Mouse (Mus musculus) neural tube, embryonic 15.5 days (tissue): ENCODE data around the gene Zfp644. TPM values are rescaled to one million over a fixed set of nuclear protein-coding genes. Genes with fewer than 3 reads are reported as not detected.
A peak's percentile ranks its signal among the peaks of the same experiment; 100 is the strongest.
"Not testable (repeated sequence)": the region's sequence is repeated elsewhere in the genome, so short reads cannot be mapped to it uniquely, and the experiment has no call there.

Experiments
- ATAC-seq: fragments of 200-750 bp; cut with Nextera tagmentation; 2 replicates; pipeline ENCODE4 v1.8.0; 2017; ENCODE audit warnings: mild to moderate bottlenecking, moderate TSS enrichment, moderate library complexity; ENCODE audit not compliant: low FRiP score
- H3K27ac ChIP-seq: fragments of 300-500 bp; sonication (generic); replicated peaks from 2 replicates; pipeline ENCODE4 v1.5.1; 2015; ENCODE audit warnings: mild to moderate bottlenecking, inconsistent platforms
- H3K27me3 ChIP-seq: fragments of 300-500 bp; sonication (generic); replicated peaks from 2 replicates; pipeline ENCODE4 v1.6.1; 2015; ENCODE audit warnings: inconsistent platforms
- H3K36me3 ChIP-seq: fragments of 300-500 bp; sonication (generic); 2 replicates; pipeline ENCODE4 v1.6.1; 2015; ENCODE audit warnings: inconsistent platforms
- H3K4me1 ChIP-seq: fragments of 300-500 bp; sonication (generic); 2 replicates; pipeline ENCODE4 v1.6.1; 2015; ENCODE audit warnings: inconsistent platforms
- H3K4me2 ChIP-seq: fragments of 300-500 bp; sonication (generic); 2 replicates; pipeline ENCODE4 v1.6.1; 2015; ENCODE audit warnings: inconsistent platforms, mild to moderate bottlenecking, moderate library complexity
- H3K4me3 ChIP-seq: fragments of 300-500 bp; sonication (generic); replicated peaks from 2 replicates; pipeline ENCODE4 v1.5.1; 2015; ENCODE audit warnings: mild to moderate bottlenecking, inconsistent platforms
- H3K9ac ChIP-seq: fragments of 300-500 bp; sonication (generic); replicated peaks from 2 replicates; pipeline ENCODE4 v1.6.1; 2015; ENCODE audit warnings: mild to moderate bottlenecking, inconsistent platforms
- H3K9me3 ChIP-seq: fragments of 300-500 bp; sonication (generic); replicated peaks from 2 replicates; pipeline ENCODE4 v1.6.1; 2016; ENCODE audit warnings: inconsistent platforms
- WGBS: fragments of 180-500 bp; shearing (Covaris S2); methylation state at CpG from one replicate; pipeline ENCODE4 v1.1.7; 2015; ENCODE audit warnings: mixed read lengths; 5-methylcytosine and 5-hydroxymethylcytosine counted together
- polyA plus RNA-seq: library from polyadenylated mRNA; unstranded; fragments of >200 nt; fragmentation: Nextera tagmentation; extraction: Ambion mirVana; gene quantifications from 2 replicates; pipeline ENCODE4 v1.2.1, GENCODE M21; 2015

Gene Zfp644
- polyA plus RNA-seq, 1 experiment from 2014 or later = 63.2 TPM

DNA sequence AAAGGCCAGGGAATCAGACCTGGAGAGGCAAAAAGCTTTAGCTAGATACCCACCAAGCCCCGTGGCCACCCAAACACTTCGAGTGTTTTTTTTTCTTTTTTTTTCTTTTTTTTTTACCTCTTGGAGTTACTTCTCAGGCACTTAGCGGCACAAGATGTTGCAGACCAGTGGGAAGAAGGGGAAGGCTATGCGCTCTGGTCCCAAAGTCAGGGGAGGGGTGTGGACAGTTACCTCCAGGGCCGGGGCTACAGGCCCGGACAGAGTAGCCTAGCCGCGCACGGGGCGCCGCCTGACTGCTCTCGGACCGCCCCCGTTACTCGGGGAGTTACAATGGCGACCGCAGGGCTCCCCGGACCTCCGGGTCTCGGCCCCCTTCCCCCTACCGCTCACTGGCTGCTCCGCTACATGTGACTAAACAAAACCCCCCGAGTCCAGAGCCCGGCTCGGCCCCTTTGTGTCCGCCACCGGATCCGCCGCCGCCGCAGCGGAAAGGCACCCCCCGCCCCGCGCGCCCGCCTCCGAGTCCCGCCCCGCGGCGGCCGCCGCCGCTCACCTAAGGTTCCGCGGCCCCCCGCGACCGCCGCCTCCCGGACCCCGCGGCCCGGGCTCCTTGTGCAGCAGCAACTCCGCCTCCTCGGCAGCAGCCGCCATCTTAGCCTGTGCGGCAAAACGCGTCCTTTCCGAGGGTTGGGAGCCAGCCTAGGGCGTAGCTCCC is 1.2 kb downstream of the Zfp644 start:
- Histone ChIP-seq H3K4me2 (peak overlapping the region; percentile 76), H3K36me3 (no peaks in the 10 kb centered on the region), H3K27me3 (no peaks in the 10 kb centered on the region), H3K9me3 (no peaks in the 10 kb centered on the region), H3K27ac (peak overlapping the region; percentile 97), H3K4me3 (peak overlapping the region; percentile 85), H3K4me1 (peaks cover 31% of the 10 kb centered on the region), H3K9ac (peak overlapping the region; percentile 74)
- ATAC-seq = peak; percentile 91
- WGBS = under 1% methylated on average over 55 of the region's 63 CpGs

DNA sequence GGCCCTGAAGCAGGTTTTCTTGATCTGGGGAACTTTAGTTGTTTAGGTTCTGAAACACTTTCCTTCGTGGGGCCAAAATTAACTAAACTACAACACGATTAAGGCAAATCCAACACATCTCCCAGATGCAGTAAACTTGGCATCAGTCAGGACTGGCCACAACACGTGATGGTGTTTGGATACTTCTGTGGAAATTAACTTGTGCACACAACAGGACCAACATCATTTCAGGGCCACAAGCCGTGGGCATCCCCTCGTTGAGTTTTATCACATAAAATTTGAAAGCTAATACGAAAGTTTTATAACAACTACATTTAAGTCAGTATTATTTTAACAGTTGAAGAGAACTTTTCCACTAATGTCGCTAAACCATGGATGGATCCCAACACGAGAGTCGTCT is 1.9 kb downstream of the Zfp644 start:
- Histone ChIP-seq H3K4me3 (peak overlapping the region; percentile 85), H3K36me3 (no peaks in the 10 kb centered on the region), H3K27me3 (no peaks in the 10 kb centered on the region), H3K4me1 (peaks cover 31% of the 10 kb centered on the region), H3K9me3 (no peaks in the 10 kb centered on the region), H3K27ac (peak overlapping the region; percentile 97), H3K4me2 (peak overlapping the region; percentile 76), H3K9ac (peak overlapping the region; percentile 74)
- WGBS = 37% methylated on average over 9 of the region's 9 CpGs
- no peak for ATAC-seq

DNA sequence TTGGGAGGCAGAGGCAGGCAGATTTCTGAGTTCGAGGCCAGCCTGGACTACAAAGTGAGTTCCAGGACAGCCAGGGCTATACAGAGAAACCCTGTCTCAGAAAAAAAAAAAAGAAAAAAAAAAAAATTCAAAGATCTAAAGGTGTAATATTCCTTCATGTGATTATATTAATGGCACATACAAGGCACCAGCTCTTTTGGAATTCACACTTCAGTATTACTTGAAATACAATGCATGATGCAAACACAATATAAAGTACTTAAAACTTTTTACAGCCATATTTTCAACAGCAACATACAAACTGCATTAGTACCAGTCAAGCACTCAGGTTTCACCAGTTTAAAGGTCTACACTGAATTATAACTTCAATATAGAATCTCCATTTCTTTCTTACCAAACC is 2.4 kb downstream of the Zfp644 start:
- Histone ChIP-seq H3K4me3 (peak overlapping the region; percentile 85), H3K9ac (no peak overlapping the region), H3K27me3 (no peaks in the 10 kb centered on the region), H3K4me1 (peaks cover 31% of the 10 kb centered on the region), H3K36me3 (no peaks in the 10 kb centered on the region), H3K27ac (no peak overlapping the region), H3K9me3 (no peaks in the 10 kb centered on the region), H3K4me2 (peak overlapping the region; percentile 76)
- 96% methylated on average over 1 of the region's 1 CpGs for WGBS
- no peak for ATAC-seq

DNA sequence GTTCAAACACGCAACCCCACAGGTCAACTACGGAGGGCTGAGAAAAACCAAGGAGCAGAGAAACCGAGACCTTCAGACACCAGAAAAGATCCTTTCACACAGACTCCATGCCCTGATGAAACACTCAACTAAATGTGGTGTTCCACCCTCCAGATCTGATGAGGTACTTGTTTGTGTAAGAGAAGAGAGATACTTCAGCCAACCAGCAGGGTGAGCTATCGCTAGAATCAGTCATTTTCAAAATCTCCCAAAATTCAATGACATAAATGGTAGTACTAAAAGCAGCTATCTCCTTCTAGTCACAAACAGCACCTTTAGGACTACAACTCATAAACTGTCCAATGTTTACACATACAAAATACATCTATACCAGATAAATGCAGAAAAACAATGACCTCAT is 4.1 kb downstream of the Zfp644 start:
- H3K4me2 ChIP-seq = no peak overlapping the region
- no peak overlapping the region for H3K4me3 ChIP-seq
- no peaks in the 10 kb centered on the region for H3K9me3 ChIP-seq
- H3K27me3 ChIP-seq = no peaks in the 10 kb centered on the region
- H3K9ac ChIP-seq = no peak overlapping the region
- no peak for ATAC-seq
- 93% methylated on average over 4 of the region's 4 CpGs for WGBS
- no peaks in the 10 kb centered on the region for H3K36me3 ChIP-seq
- H3K4me1 ChIP-seq = peaks cover 31% of the 10 kb centered on the region
- no peak overlapping the region for H3K27ac ChIP-seq

DNA sequence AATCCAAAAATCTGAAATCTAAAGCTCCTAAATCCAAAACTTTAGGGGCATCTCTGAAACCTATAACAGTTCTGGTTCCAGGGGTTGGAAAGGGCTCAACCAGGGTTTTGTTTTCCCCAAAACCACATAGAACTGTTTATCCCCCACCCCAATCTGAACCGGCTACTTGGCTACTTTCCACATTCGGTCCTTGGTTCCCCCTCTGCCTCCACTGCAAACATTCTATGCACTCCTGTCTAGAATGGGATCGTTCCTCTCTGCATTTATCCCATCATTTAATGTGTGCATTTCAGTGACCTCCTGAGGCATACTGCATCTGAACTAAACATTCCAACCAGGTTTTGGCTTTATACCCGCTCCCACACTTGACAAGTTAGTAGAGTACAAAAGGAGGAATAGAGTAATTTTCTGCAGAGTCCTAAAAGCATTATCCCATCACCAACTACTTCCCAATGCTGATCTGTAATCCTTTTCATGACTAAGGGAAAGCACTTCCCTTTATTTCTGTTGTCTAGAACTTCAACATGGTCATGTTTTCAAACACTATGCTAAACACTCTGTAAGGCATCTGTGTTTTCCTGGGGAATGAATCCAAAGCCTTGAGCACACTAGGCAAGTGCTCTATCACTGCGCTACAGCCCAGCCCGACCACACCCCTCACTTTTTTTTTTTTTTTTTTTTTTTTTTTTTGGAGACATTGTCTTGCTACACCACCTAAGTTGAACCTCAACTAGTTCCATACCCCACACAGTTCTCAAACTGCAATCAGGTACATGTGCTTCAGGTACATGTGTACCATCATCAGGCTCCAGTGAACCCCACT is 16.2 kb downstream of the Zfp644 start:
- no peak overlapping the region for H3K9ac ChIP-seq
- H3K4me2 ChIP-seq = no peak overlapping the region
- H3K9me3 ChIP-seq = no peaks in the 10 kb centered on the region
- H3K36me3 ChIP-seq = no peaks in the 10 kb centered on the region
- WGBS = 94% methylated on average over 6 of the region's 6 CpGs
- H3K27me3 ChIP-seq = no peaks in the 10 kb centered on the region
- H3K27ac ChIP-seq = no peak overlapping the region
- H3K4me3 ChIP-seq = no peak overlapping the region
- no peak for ATAC-seq
- H3K4me1 ChIP-seq = no peaks in the 10 kb centered on the region

DNA sequence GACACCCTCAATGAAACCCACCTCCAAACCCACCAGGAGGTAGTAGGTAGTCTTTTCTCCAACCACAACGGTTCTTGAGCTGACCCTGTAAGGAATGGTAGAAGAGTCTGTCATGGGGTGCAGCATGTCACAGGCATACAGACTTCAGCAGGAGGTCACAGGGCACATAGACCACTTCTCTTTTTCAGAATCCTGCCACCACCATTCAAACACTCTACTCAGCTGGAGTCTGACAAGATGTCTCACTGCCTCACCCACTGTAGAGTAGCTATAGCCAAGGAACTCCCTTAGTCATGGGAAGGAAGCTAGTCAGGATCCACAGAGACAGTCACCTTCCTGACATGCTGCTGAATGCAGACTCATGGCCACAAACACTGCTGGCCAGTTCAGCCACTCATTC is 17.4 kb downstream of the Zfp644 start:
- 87% methylated on average over 1 of the region's 1 CpGs for WGBS
- ATAC-seq = no peak
- Histone ChIP-seq H3K36me3 (no peaks in the 10 kb centered on the region), H3K27me3 (no peaks in the 10 kb centered on the region), H3K27ac (no peak overlapping the region), H3K4me1 (no peaks in the 10 kb centered on the region), H3K4me2 (no peak overlapping the region), H3K4me3 (no peak overlapping the region), H3K9ac (no peak overlapping the region), H3K9me3 (no peaks in the 10 kb centered on the region)

DNA sequence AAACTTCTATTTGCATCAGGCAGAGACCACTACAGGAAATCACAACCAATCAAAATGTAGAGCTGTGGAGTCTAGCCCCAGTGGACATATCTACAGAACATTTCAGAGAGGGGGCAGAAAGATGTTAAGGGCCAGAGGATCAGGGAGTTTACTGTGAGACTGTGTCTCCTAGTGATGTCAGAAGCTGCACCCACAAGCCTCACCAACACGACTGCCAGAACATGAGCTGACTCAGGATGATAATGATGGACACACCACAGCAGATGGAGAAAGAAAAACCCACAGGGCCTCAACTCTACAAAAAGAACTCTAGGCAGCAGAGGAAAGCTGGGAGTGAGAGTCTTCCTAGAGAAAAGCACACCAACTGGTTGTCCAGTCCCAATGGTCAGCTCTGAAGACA is 18.3 kb downstream of the Zfp644 start:
- 79% methylated on average over 1 of the region's 1 CpGs for WGBS

DNA sequence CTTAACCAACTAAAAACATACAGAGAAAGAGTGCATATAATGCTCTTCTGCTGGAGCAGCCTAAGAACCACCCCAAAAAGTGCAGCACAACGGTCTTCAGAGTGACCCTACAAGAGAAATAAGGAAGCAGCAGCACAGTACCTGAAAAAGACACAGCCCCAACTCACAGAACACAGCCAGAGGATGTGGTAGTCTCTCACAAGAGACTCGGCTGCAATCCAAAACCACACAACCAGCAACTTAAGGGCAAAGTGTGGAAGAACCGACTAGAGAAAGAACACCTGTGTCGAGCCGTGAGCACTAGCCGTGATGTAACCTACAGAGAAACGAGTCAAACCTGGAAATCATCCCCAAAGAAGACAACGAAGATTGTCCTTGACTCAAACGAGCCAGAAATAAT is 20.3 kb downstream of the Zfp644 start:
- no peaks in the 10 kb centered on the region for H3K9me3 ChIP-seq
- no peak overlapping the region for H3K4me3 ChIP-seq
- H3K9ac ChIP-seq = no peak overlapping the region
- WGBS = 87% methylated on average over 9 of the region's 9 CpGs
- H3K27ac ChIP-seq = no peak overlapping the region
- H3K36me3 ChIP-seq = no peaks in the 10 kb centered on the region
- H3K4me1 ChIP-seq = no peaks in the 10 kb centered on the region
- H3K27me3 ChIP-seq = no peaks in the 10 kb centered on the region
- H3K4me2 ChIP-seq = no peak overlapping the region
- no peak for ATAC-seq

More for the DNA sequence above, 18.3 kb downstream of the Zfp644 start:
- H3K4me2 ChIP-seq, H3K27ac ChIP-seq, H3K4me3 ChIP-seq, H3K4me1 ChIP-seq, ATAC-seq, H3K9me3 ChIP-seq, H3K36me3 ChIP-seq, H3K9ac ChIP-seq, H3K27me3 ChIP-seq: not testable (repeated sequence)

DNA sequence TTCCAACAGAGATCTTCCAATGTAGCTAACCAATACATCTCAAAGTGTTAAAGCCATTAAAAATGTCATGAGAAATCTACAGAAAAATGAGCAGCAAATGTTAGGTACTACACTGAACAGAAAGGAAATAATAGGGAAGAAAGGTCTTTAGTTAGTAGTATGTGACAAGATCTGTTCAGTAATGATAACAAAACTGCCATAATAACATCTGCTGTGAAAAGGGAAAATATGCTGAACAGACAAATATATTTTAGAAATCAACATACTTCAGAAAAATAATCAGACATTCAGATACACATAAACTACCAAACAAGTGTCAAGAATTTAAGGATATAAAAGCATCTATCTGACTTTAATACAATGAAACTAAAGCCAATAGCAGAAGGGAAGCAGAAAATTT is 24.5 kb downstream of the Zfp644 start:
- H3K9me3 ChIP-seq = no peaks in the 10 kb centered on the region
- H3K27ac ChIP-seq = no peak overlapping the region
- no peak overlapping the region for H3K4me3 ChIP-seq
- no peaks in the 10 kb centered on the region for H3K27me3 ChIP-seq
- no peak overlapping the region for H3K4me2 ChIP-seq
- H3K9ac ChIP-seq = no peak overlapping the region
- peaks cover 3% of the 10 kb centered on the region; the same call in 1 of the 2 replicates for H3K4me1 ChIP-seq
- 0 out of 2 replicates have a peak, but pooled peaks cover 4% of the 10 kb centered on the region for H3K36me3 ChIP-seq
- no peak for ATAC-seq

DNA sequence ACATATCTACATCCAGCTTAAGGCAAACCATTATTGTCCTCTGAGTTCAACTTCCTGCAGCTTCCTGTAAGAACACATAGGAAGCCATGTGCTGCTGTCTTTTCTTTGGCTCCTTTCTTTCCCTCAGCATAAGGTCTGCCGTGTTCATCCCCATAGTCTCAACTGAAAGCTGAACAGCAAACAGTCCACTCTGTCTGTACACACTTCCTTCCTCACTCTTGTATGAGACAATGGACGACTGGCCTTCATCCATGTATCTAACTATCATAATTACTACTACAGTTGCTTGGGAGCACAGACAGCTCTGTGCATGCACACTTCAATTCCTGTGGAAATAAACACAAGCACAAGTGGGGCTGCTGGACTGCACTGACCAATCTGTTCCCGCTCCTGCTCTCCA is 25.2 kb downstream of the Zfp644 start:
- Histone ChIP-seq H3K36me3 (0 out of 2 replicates have a peak, but pooled peaks cover 4% of the 10 kb centered on the region), H3K4me2 (no peak overlapping the region), H3K9me3 (no peaks in the 10 kb centered on the region), H3K4me1 (peaks cover 3% of the 10 kb centered on the region; the same call in 1 of the 2 replicates), H3K27me3 (no peaks in the 10 kb centered on the region), H3K27ac (0 out of 2 replicates have a peak overlapping the region, but pooled peaks have one; percentile 3), H3K4me3 (no peak overlapping the region), H3K9ac (no peak overlapping the region)
- 85% methylated on average over 3 of the region's 3 CpGs for WGBS
- ATAC-seq = no peak

DNA sequence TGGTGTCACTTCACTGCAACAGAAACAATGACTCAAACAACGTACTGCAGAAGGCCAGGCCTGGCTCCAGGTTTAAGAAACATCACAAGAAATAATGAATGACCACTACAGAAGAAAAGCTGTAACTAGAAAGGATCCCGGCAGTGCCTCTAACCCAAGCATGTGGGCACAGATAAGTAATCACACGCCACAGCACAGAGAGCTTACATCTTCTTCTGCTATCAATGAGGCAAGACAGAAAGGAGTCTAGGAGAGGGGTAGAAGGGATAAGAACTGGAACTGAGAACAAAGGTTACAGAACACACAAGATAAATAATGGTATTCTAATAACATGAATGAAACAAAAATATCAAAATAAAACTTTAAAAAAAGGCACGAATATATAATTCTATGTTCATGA is 32.2 kb downstream of the Zfp644 start:
- no peaks in the 10 kb centered on the region for H3K27me3 ChIP-seq
- H3K27ac ChIP-seq = no peak overlapping the region
- ATAC-seq = no peak
- H3K4me1 ChIP-seq = no peaks in the 10 kb centered on the region
- 90% methylated on average over 4 of the region's 4 CpGs for WGBS
- H3K9ac ChIP-seq = no peak overlapping the region
- 0 out of 2 replicates have a peak, but pooled peaks cover 11% of the 10 kb centered on the region for H3K36me3 ChIP-seq
- H3K4me2 ChIP-seq = no peak overlapping the region
- no peaks in the 10 kb centered on the region for H3K9me3 ChIP-seq
- H3K4me3 ChIP-seq = no peak overlapping the region

DNA sequence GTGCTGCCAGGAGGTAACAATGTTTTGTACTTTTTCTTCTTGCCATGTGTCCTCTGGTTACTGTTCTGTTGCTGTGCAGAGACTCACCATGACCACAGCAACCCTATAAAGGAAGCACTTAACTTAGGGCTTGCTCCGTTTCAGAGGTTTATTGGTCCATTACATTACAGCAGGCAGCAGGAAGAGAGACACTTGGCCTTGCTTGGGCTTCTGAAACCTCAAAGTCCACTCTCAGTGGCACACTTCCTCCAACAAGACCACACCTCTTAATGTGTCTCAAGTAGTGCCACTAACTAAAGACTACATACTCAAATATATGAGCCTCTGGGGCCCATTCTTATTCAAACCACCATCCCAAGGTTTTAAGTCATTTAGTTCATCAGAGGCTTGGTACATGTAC is 36.2 kb downstream of the Zfp644 start:
- Histone ChIP-seq H3K36me3 (0 out of 2 replicates have a peak, but pooled peaks cover 7% of the 10 kb centered on the region), H3K27ac (no peak overlapping the region), H3K4me3 (no peak overlapping the region), H3K27me3 (no peaks in the 10 kb centered on the region), H3K4me1 (no peaks in the 10 kb centered on the region), H3K9ac (no peak overlapping the region), H3K9me3 (no peaks in the 10 kb centered on the region), H3K4me2 (no peak overlapping the region)
- WGBS = 38% methylated on average over 1 of the region's 1 CpGs
- no peak for ATAC-seq
